Mouse (Mus musculus) bone marrow macrophage, adult 2 months (primary cell): Measurements from ENCODE around the gene Ston1. TPM values are rescaled to one million over a fixed set of nuclear protein-coding genes. Genes with fewer than 3 reads are reported as not detected.

Source experiments
- H3K27ac ChIP-seq: 2 replicates; pipeline ENCODE4 v1.5.1; 2012; ENCODE audit warnings: low read depth, low read length; ENCODE audit not compliant: insufficient read depth
- H3K4me1 ChIP-seq: 2 replicates; pipeline ENCODE4 v1.6.1; 2012; ENCODE audit warnings: low read length; ENCODE audit not compliant: control insufficient read depth, insufficient read depth
- H3K4me3 ChIP-seq: 2 replicates; pipeline ENCODE4 v1.5.1; 2012; ENCODE audit warnings: mild to moderate bottlenecking, low read length, moderate library complexity; ENCODE audit not compliant: insufficient read depth
- CTCF ChIP-seq: IDR thresholded peaks from 2 replicates; pipeline ENCODE4 v1.5.1; 2012; ENCODE audit warnings: low read depth, mild to moderate bottlenecking, low read length, moderate library complexity
- POLR2A ChIP-seq: IDR thresholded peaks from 2 replicates; pipeline ENCODE4 v1.6.1; 2012; ENCODE audit warnings: mild to moderate bottlenecking, low read depth, low read length, borderline replicate concordance
- polyA plus RNA-seq: library from polyadenylated mRNA; stranded (reverse); fragments of >200 nt; gene quantifications from 2 replicates; pipeline ENCODE4 v1.2.4, GENCODE M21; 2012; ENCODE audit not compliant: missing spikeins, insufficient read depth, insufficient read length

The Ston1 gene
- polyA plus RNA-seq, 1 experiment, result 0.55 TPM

- Histone ChIP-seq H3K4me3 (no peak overlapping the region), H3K27ac (peak overlapping the region; percentile 10; the same call in 1 of the 2 replicates), H3K4me1 (peaks cover 35% of the 10 kb centered on the region)
- no peak for TF ChIP-seq POLR2A
- no peak for TF ChIP-seq CTCF
Observed at GRCm38 (mm10) chr17:88556688-88557087, 40.8 kb upstream of the Ston1 start.

- no peak for TF ChIP-seq POLR2A
- TF ChIP-seq CTCF, result no peak
- Histone ChIP-seq H3K4me3 (no peak overlapping the region), H3K4me1 (peaks cover 19% of the 10 kb centered on the region), H3K27ac (no peak overlapping the region)
Observed at GRCm38 (mm10) chr17:88558168-88558842, 39.2 kb upstream of the Ston1 start.

GRCm38 (mm10) chr17:88563611-88564010 is 33.9 kb upstream of the Ston1 start:
- H3K27ac ChIP-seq, result no peak overlapping the region
- H3K4me3 ChIP-seq, result no peak overlapping the region
- no peaks in the 10 kb centered on the region for H3K4me1 ChIP-seq
- no peak for TF ChIP-seq POLR2A
- TF ChIP-seq CTCF, result no peak

- no peaks in the 10 kb centered on the region for H3K4me1 ChIP-seq
- no peak overlapping the region for H3K4me3 ChIP-seq
- TF ChIP-seq CTCF (no peak), POLR2A (no peak)
- no peak overlapping the region for H3K27ac ChIP-seq
Observed at GRCm38 (mm10) chr17:88569807-88570540, 27.5 kb upstream of the Ston1 start.

GRCm38 (mm10) chr17:88570784-88571183 is 26.7 kb upstream of the Ston1 start:
- Histone ChIP-seq H3K27ac (no peak overlapping the region), H3K4me1 (no peaks in the 10 kb centered on the region), H3K4me3 (no peak overlapping the region)
- no peak for TF ChIP-seq POLR2A
- no peak for TF ChIP-seq CTCF

- no peak for TF ChIP-seq CTCF
- TF ChIP-seq POLR2A, result no peak
- Histone ChIP-seq H3K27ac (no peak overlapping the region), H3K4me3 (no peak overlapping the region), H3K4me1 (no peaks in the 10 kb centered on the region)
Observed at GRCm38 (mm10) chr17:88574811-88575210, 22.7 kb upstream of the Ston1 start.

GRCm38 (mm10) chr17:88578522-88579242 is 18.8 kb upstream of the Ston1 start:
- Histone ChIP-seq H3K27ac (no peak overlapping the region), H3K4me3 (no peak overlapping the region), H3K4me1 (peaks cover 3% of the 10 kb centered on the region)
- TF ChIP-seq POLR2A (no peak), CTCF (no peak)

- Histone ChIP-seq H3K4me3 (no peak overlapping the region), H3K4me1 (peaks cover 3% of the 10 kb centered on the region), H3K27ac (no peak overlapping the region)
- TF ChIP-seq POLR2A (no peak), CTCF (no peak)
Observed at GRCm38 (mm10) chr17:88580556-88580955, 16.9 kb upstream of the Ston1 start.

- Histone ChIP-seq H3K4me3 (no peak overlapping the region), H3K4me1 (peaks cover 3% of the 10 kb centered on the region), H3K27ac (no peak overlapping the region)
- no peak for TF ChIP-seq POLR2A
- TF ChIP-seq CTCF, result no peak
Observed at GRCm38 (mm10) chr17:88581511-88582021, 15.9 kb upstream of the Ston1 start.
